Mouse (Mus musculus) liver, embryonic 14.5 days (tissue): ENCODE results near the gene Pde11a. TPM values are rescaled to one million over a fixed set of nuclear protein-coding genes. Genes with fewer than 3 reads are reported as not detected.

Source experiments
- ATAC-seq: fragments of 200-750 bp; cut with Nextera tagmentation; 2 replicates; pipeline ENCODE4 v1.8.0; 2017; ENCODE audit warnings: moderate number of reproducible peaks, mild to moderate bottlenecking, moderate library complexity; ENCODE audit not compliant: insufficient read depth
- DNase-seq, 3 experiments: peaks; one replicate each; pipeline ENCODE4 v3.0.0-alpha.2; 2012 to 2013; ENCODE audit warnings: low read depth in 3 of 3, low spot score in 3 of 3
- H3K27ac ChIP-seq: fragments of 300-500 bp; sonication (generic); 2 replicates; pipeline ENCODE4 v1.5.1; 2014; ENCODE audit warnings: moderate library complexity, mild to moderate bottlenecking, control low read depth, inconsistent platforms
- H3K27me3 ChIP-seq: fragments of 300-500 bp; sonication (generic); 2 replicates; pipeline ENCODE4 v1.6.1; 2014; ENCODE audit warnings: mild to moderate bottlenecking, low read length, moderate library complexity; ENCODE audit not compliant: control insufficient read depth, insufficient read depth
- H3K36me3 ChIP-seq: fragments of 300-500 bp; sonication (generic); replicated peaks from 2 replicates; pipeline ENCODE4 v1.6.1; 2014; ENCODE audit warnings: low read depth; ENCODE audit not compliant: control insufficient read depth, insufficient read depth
- H3K4me1 ChIP-seq, 2 experiments: fragments of 200-500 bp in 1 of 2; fragments of 300-500 bp in 1 of 2; sonication (generic) in 1 of 2; replicated peaks; 2 replicates each; pipeline ENCODE4 v1.6.1; 2012 to 2014; ENCODE audit warnings: antibody characterized with exemption in 1 of 2, inconsistent platforms in 1 of 2, low read length in 1 of 2; ENCODE audit not compliant: control insufficient read depth in 2 of 2, insufficient read depth in 2 of 2
- H3K4me2 ChIP-seq: fragments of 300-500 bp; sonication (generic); 2 replicates; pipeline ENCODE4 v1.6.1; 2014; ENCODE audit warnings: low read depth, mild to moderate bottlenecking, control low read depth, moderate library complexity
- H3K4me3 ChIP-seq, 2 experiments: fragments of 200-500 bp in 1 of 2; fragments of 300-500 bp in 1 of 2; sonication (generic) in 1 of 2; 2 replicates each; pipeline ENCODE4 v1.5.1; 2012 to 2014; ENCODE audit warnings: low read depth in 2 of 2, low read length in 2 of 2, mild to moderate bottlenecking in 2 of 2, control low read depth in 1 of 2, inconsistent platforms in 1 of 2, moderate library complexity in 1 of 2; ENCODE audit not compliant: insufficient read depth in 1 of 2
- H3K9ac ChIP-seq: fragments of 300-500 bp; sonication (generic); replicated peaks from 2 replicates; pipeline ENCODE4 v1.6.1; 2014; ENCODE audit warnings: mild to moderate bottlenecking, control low read depth, moderate library complexity
- H3K9me3 ChIP-seq: fragments of 300-500 bp; sonication (generic); 2 replicates; pipeline ENCODE4 v1.6.1; 2016; ENCODE audit warnings: low read length, mixed read lengths; ENCODE audit not compliant: control insufficient read depth
- CTCF ChIP-seq: IDR thresholded peaks from 2 replicates; pipeline ENCODE4 v1.5.1; 2016; ENCODE audit warnings: antibody characterized with exemption, low read depth, control low read depth
- EP300 ChIP-seq: IDR thresholded peaks from 2 replicates; pipeline ENCODE4 v1.6.1; 2016; ENCODE audit warnings: antibody characterized with exemption, low read depth
- WGBS: fragments of 180-500 bp; shearing (Covaris S2); extraction: QIAGEN DNeasy Blood & Tissue Kit; methylation state at CpG from one replicate; pipeline ENCODE4 v1.1.7; 2014; ENCODE audit not compliant: insufficient replicate concordance; 5-methylcytosine and 5-hydroxymethylcytosine counted together
- polyA plus RNA-seq, 2 experiments: library from polyadenylated mRNA; depleted of rRNA in 1 of 2; stranded (reverse) in 1 of 2; unstranded in 1 of 2; fragments of >200 nt; fragmentation: Nextera tagmentation in 1 of 2; extraction: Ambion mirVana in 1 of 2; gene quantifications; 2 replicates each; pipeline versions ENCODE4 v1.2.1 to v1.2.3; 2012 to 2014

The Pde11a gene
- polyA plus RNA-seq, 2 experiments = 0.01 TPM; not detected in 1

GRCm38 (mm10) chr2:76050911-76051310, 287.7 kb downstream of the Pde11a start:
- ATAC-seq (no peak), DNase-seq (no peak)
- Histone ChIP-seq H3K9ac (no peak overlapping the region), H3K36me3 (no peaks in the 10 kb centered on the region), H3K4me3 (no peak overlapping the region), H3K27me3 (no peaks in the 10 kb centered on the region), H3K27ac (no peak overlapping the region), H3K4me2 (no peak overlapping the region), H3K4me1 (no peaks in the 10 kb centered on the region), H3K9me3 (no peaks in the 10 kb centered on the region)
- no peak for TF ChIP-seq CTCF
- TF ChIP-seq EP300 = no peak
- WGBS = 46% methylated on average over 4 of the region's 4 CpGs

- DNase-seq = no peak
- Histone ChIP-seq H3K36me3 (no peaks in the 10 kb centered on the region), H3K9me3 (no peaks in the 10 kb centered on the region), H3K4me1 (no peaks in the 10 kb centered on the region), H3K4me3 (no peak overlapping the region), H3K4me2 (no peak overlapping the region), H3K9ac (no peak overlapping the region), H3K27me3 (no peaks in the 10 kb centered on the region), H3K27ac (no peak overlapping the region)
- TF ChIP-seq CTCF = no peak
- TF ChIP-seq EP300 = no peak
- WGBS = 68% methylated on average over 10 of the region's 10 CpGs
- no peak for ATAC-seq
Observed at GRCm38 (mm10) chr2:76050092-76050491, 288.5 kb downstream of the Pde11a start.

GRCm38 (mm10) chr2:76049529-76049928, 289.0 kb downstream of the Pde11a start:
- Histone ChIP-seq H3K36me3 (no peaks in the 10 kb centered on the region), H3K9me3 (no peaks in the 10 kb centered on the region), H3K4me1 (no peaks in the 10 kb centered on the region), H3K9ac (no peak overlapping the region), H3K27me3 (no peaks in the 10 kb centered on the region), H3K4me3 (no peak overlapping the region), H3K4me2 (no peak overlapping the region), H3K27ac (no peak overlapping the region)
- no peak for DNase-seq
- WGBS = 67% methylated on average over 8 of the region's 8 CpGs
- TF ChIP-seq EP300 (no peak), CTCF (no peak)
- ATAC-seq = no peak

- Histone ChIP-seq H3K27me3 (no peaks in the 10 kb centered on the region), H3K36me3 (no peaks in the 10 kb centered on the region), H3K27ac (no peak overlapping the region), H3K4me1 (no peaks in the 10 kb centered on the region), H3K9ac (no peak overlapping the region), H3K9me3 (no peaks in the 10 kb centered on the region), H3K4me2 (no peak overlapping the region), H3K4me3 (no peak overlapping the region)
- DNase-seq (no peak), ATAC-seq (no peak)
- TF ChIP-seq CTCF (no peak), EP300 (no peak)
- WGBS = 79% methylated on average over 12 of the region's 12 CpGs
Observed at GRCm38 (mm10) chr2:76047740-76048139, 290.8 kb downstream of the Pde11a start.

- Histone ChIP-seq H3K27ac (no peak overlapping the region), H3K4me3 (no peak overlapping the region), H3K9me3 (no peaks in the 10 kb centered on the region), H3K9ac (no peak overlapping the region), H3K4me1 (peaks cover 0 to 3% of the 10 kb centered on the region in 2 experiments; a peak in 2 of 4 replicates), H3K36me3 (no peaks in the 10 kb centered on the region), H3K27me3 (no peaks in the 10 kb centered on the region), H3K4me2 (no peak overlapping the region)
- WGBS = 9% methylated on average over 10 of the region's 10 CpGs
- TF ChIP-seq CTCF (no peak), EP300 (no peak)
- DNase-seq (peak in 2 of 3 experiments; percentile 9 to 11), ATAC-seq (0 out of 2 replicates have a peak, but pooled peaks have one; percentile 28)
Observed at GRCm38 (mm10) chr2:76042210-76042609, 296.4 kb downstream of the Pde11a start.
